Mouse (Mus musculus): Measurements from ENCODE around the gene Rpl7l1.

The Rpl7l1 gene

GRCm38 (mm10) chr17:46741305-46741704 is 41.2 kb downstream of the Rpl7l1 start:
- in situ Hi-C loops (cut with MboI, MseI): no loop called here

- in situ Hi-C loops (cut with MboI, MseI): no loop called here
These were observed 46.3 kb downstream of the Rpl7l1 start for GRCm38 (mm10) chr17:46736160-46736559.

- in situ Hi-C loops (cut with MboI, MseI): no loop called here
These were observed 47.2 kb downstream of the Rpl7l1 start for GRCm38 (mm10) chr17:46735287-46735686.

- in situ Hi-C loops (cut with MboI, MseI): no loop called here
These were observed 48.4 kb downstream of the Rpl7l1 start for GRCm38 (mm10) chr17:46734055-46734454.

GRCm38 (mm10) chr17:46728904-46729318 is 53.6 kb downstream of the Rpl7l1 start, which contains the start of gene Gnmt:
Gene Gnmt, minus strand, starts transcription at chr17:46729168.
- in situ Hi-C loops (cut with MboI, MseI): no loop called here

- in situ Hi-C loops (cut with MboI, MseI): no loop called here
These were observed 54.0 kb downstream of the Rpl7l1 start for GRCm38 (mm10) chr17:46728496-46728895.

- in situ Hi-C loops (cut with MboI, MseI): no loop called here
These were observed 54.5 kb downstream of the Rpl7l1 start for GRCm38 (mm10) chr17:46728021-46728420.

GRCm38 (mm10) chr17:46727271-46727670 is 55.2 kb downstream of the Rpl7l1 start:
- in situ Hi-C loops (cut with MboI, MseI): no loop called here

- in situ Hi-C loops (cut with MboI, MseI): no loop called here
These were observed 56.5 kb downstream of the Rpl7l1 start for GRCm38 (mm10) chr17:46725731-46726645.

GRCm38 (mm10) chr17:46725273-46725672 is 57.2 kb downstream of the Rpl7l1 start:
- in situ Hi-C loops (cut with MboI, MseI): no loop called here

GRCm38 (mm10) chr17:46724477-46725084 is 57.9 kb downstream of the Rpl7l1 start:
- in situ Hi-C loops (cut with MboI, MseI): no loop called here
